Mouse (Mus musculus): Measurements from ENCODE around the gene Cadm1.

- TF ChIP-seq CTCF (IDR thresholded peaks at IDR 0.05; ENCODE audit: low read depth) = no peak
- no peak for TF ChIP-seq EP300 (IDR thresholded peaks at IDR 0.05; ENCODE audit: low read depth)
Measured at GRCm38 (mm10) chr9:47565088-47565487, 35.1 kb downstream of the Cadm1 start.

Measured in liver, postnatal 0 days (tissue).